Mouse (Mus musculus) heart, postnatal 4 days (tissue): ENCODE results near the gene Cilp. TPM values are rescaled to one million over a fixed set of nuclear protein-coding genes. Genes with fewer than 3 reads are reported as not detected.

Source experiments
- DNase-seq: peaks from one replicate; pipeline ENCODE4 v3.0.0; 2021
- total RNA-seq, 2 experiments: library from RNA; stranded (reverse); gene quantifications; 2 replicates each; pipeline ENCODE4 v1.2.3; 2021

The Cilp gene
- total RNA-seq, 2 experiments from 2014 or later: 1.4 to 1.5 TPM

- no peak for DNase-seq
Observed at GRCm38 (mm10) chr9:65294716-65295378, 29.9 kb downstream of the Cilp start.

GRCm38 (mm10) chr9:65297056-65297455 is 32.1 kb downstream of the Cilp start:
- DNase-seq: no peak

- no peak for DNase-seq
Observed at GRCm38 (mm10) chr9:65298761-65299160, 33.8 kb downstream of the Cilp start.

- DNase-seq: no peak
Observed at GRCm38 (mm10) chr9:65299650-65300049, 34.7 kb downstream of the Cilp start.

GRCm38 (mm10) chr9:65302327-65302983 is 37.5 kb downstream of the Cilp start:
- no peak for DNase-seq

GRCm38 (mm10) chr9:65303586-65303985 is 38.6 kb downstream of the Cilp start:
- no peak for DNase-seq

- no peak for DNase-seq
Observed at GRCm38 (mm10) chr9:65304300-65304699, 39.3 kb downstream of the Cilp start.

- DNase-seq: no peak
Observed at GRCm38 (mm10) chr9:65306672-65307071, 41.7 kb downstream of the Cilp start.

- no peak for DNase-seq
Observed at GRCm38 (mm10) chr9:65308011-65308410, 43.0 kb downstream of the Cilp start.

- no peak for DNase-seq
Observed at GRCm38 (mm10) chr9:65312669-65313357, 47.8 kb downstream of the Cilp start.

GRCm38 (mm10) chr9:65313846-65314245 is 48.9 kb downstream of the Cilp start:
- no peak for DNase-seq

GRCm38 (mm10) chr9:65322255-65322900 is 57.4 kb downstream of the Cilp start:
- no peak for DNase-seq

GRCm38 (mm10) chr9:65325971-65326370 is 61.0 kb downstream of the Cilp start:
- DNase-seq: no peak

- DNase-seq: no peak
Observed at GRCm38 (mm10) chr9:65327371-65327770, 62.4 kb downstream of the Cilp start.

Other genes with a start within 250 kb of the Cilp start
- gene Hacd3, start 243.5 kb upstream of the Cilp start, total RNA-seq: 10 to 100 TPM; 21.0 to 23.2 TPM
- gene Dpp8, start 232.8 kb upstream of the Cilp start, total RNA-seq: 10 to 100 TPM; 65.2 to 71.0 TPM
- 10 to 100 TPM; 13.9 to 16.5 TPM for gene Igdcc4, start 163.7 kb upstream of the Cilp start, total RNA-seq
- gene Igdcc3, start 124.0 kb upstream of the Cilp start, total RNA-seq: under 1 TPM; 0.43 to 0.52 TPM
- 1 to 10 TPM; 3.7 to 3.8 TPM for gene Parp16, start 69.8 kb upstream of the Cilp start, total RNA-seq
- gene Clpx, start 29.1 kb downstream of the Cilp start, total RNA-seq: 10 to 100 TPM; 50.7 to 53.1 TPM
- gene Pdcd7, start 80.9 kb downstream of the Cilp start, total RNA-seq: 10 to 100 TPM; 12.1 to 13.2 TPM
- gene Ubap1l, start 95.9 kb downstream of the Cilp start, total RNA-seq: under 1 TPM in 1 of 2 experiments, not detected in 1; 0.36 TPM
- gene Kbtbd13, start 126.5 kb downstream of the Cilp start, total RNA-seq: 1 to 10 TPM; 1.1 to 1.2 TPM
- gene Rasl12, start 133.3 kb downstream of the Cilp start, total RNA-seq: 10 to 100 TPM in 1 of 2 experiments, 1 to 10 TPM in 1; 10.0 to 10.7 TPM
- not detected for gene Slc51b, start 157.8 kb downstream of the Cilp start, total RNA-seq
- gene Mtfmt, start 170.6 kb downstream of the Cilp start, total RNA-seq: 1 to 10 TPM; 7.6 to 8.8 TPM
- 10 to 100 TPM; 24.6 to 27.8 TPM for gene Spg21, start 195.8 kb downstream of the Cilp start, total RNA-seq